Mouse (Mus musculus): ENCODE measurements around the gene 4930470P17Rik.
"Not testable (repeated sequence)": the region's sequence is repeated elsewhere in the genome, so short reads cannot be mapped to it uniquely, and the experiment has no call there.

Gene 4930470P17Rik

DNA sequence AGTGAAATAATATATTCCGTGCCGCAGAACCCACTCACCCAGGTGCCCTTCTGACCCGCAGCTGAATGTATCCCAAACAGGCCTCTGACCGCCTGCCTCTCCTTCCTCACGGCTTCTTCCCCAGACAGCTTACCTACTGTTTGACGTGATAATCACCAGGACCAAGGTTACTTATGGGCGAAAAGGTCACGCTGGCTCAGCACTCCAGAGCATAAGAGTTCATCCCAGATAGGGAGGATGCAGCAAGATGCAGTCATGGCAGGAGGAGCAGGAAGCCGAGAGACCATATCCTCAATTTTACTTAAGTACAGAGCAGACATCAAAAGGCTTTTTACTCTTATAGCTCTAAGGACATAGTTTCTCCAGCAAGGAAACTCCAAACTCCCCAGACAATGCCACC, at the start of gene 4930470P17Rik:
4930470P17Rik (minus strand) TSS at position 101 of the 400 bp plus-strand sequence.
- DNase-seq (ENCODE audit: low spot score in 2 of 2), result no peak

DNA sequence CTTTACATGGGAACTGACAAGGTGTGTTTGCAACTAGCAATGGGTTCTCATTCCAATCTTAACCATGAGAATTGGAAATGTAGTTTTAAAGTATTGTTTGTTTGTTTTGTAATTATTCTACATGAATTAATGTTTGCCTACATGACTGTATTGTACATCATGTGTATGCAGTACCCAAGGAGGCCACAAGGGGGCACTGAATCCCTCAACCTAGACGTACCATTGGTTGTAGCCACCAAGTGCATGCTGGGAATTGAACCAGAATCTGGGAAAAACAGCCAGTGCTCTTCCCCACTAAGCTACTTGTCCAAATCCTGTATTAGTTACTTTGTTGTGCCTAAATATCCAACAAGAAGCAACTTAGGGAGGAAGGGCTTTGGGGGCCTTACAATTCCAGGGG, 49.7 kb upstream of the 4930470P17Rik start:
- DNase-seq (ENCODE audit: low spot score in 2 of 2), result no peak

DNA sequence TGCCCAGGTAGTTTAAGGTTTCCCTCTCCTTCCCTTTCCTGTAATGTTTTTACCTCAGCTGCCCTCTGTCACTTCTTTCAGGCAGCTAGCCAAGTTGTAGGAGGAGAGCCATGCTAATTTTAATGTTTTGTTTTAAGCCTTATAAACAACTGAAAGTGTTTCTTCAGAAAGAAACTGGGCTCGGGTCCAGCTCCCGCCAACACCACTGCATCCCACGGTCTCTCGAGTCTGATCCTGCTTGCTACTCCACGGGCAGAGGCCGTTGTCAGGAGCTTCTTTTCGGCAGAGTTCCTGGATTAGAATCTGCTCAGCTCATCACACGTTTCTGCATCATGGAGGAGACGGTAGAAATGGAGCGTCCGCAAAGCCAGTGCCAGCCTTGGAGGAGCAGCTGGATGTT, 46.7 kb upstream of the 4930470P17Rik start:
- DNase-seq (ENCODE audit: low spot score in 2 of 2), result no peak

DNA sequence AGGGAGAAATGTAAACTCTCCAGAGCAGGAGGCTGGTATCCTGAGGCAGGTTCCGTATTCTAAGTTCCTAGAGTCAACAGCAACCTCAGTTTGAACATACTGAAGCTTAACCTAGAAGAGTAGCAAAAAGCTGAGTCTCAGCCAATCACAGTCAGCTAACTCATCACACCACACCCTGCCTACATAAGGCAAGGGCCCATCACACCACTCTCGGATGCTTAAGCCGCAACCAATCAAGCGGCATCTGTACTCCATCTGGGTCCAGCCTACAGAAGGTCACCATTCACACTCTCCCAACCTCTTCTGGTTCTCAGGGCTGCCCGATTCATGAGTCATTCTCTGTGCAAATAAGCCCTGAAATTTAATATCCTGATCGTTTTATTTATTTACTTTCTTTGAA, 44.4 kb upstream of the 4930470P17Rik start:
- no peak for DNase-seq (ENCODE audit: low spot score in 2 of 2)

- DNase-seq (ENCODE audit: low spot score in 2 of 2), result no peak
Observed at GRCm38 (mm10) chr2:170642338-170642806, 40.6 kb upstream of the 4930470P17Rik start.

GRCm38 (mm10) chr2:170640281-170640680, 38.5 kb upstream of the 4930470P17Rik start:
- DNase-seq (ENCODE audit: low spot score in 2 of 2), result no peak

DNA sequence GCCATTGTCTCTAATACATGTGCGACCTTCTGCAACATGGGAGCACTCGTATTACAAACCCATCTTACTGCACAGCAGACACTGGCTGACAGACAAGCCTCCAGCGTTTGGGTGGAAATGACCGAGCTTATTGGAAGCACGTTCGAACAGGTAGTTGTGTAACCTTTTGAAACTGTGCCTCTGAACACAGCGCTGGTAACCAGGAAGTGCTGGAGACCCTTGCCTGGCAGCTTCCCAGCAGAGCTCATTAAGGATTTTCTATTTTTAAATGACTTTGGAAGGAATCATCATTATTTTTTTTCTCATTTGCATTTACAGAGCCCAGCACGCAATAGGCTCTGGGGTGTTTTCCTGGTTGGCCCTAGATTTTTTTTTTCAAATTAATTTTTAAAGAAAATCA, 36.9 kb upstream of the 4930470P17Rik start:
- no peak for DNase-seq (ENCODE audit: low spot score in 2 of 2)

DNA sequence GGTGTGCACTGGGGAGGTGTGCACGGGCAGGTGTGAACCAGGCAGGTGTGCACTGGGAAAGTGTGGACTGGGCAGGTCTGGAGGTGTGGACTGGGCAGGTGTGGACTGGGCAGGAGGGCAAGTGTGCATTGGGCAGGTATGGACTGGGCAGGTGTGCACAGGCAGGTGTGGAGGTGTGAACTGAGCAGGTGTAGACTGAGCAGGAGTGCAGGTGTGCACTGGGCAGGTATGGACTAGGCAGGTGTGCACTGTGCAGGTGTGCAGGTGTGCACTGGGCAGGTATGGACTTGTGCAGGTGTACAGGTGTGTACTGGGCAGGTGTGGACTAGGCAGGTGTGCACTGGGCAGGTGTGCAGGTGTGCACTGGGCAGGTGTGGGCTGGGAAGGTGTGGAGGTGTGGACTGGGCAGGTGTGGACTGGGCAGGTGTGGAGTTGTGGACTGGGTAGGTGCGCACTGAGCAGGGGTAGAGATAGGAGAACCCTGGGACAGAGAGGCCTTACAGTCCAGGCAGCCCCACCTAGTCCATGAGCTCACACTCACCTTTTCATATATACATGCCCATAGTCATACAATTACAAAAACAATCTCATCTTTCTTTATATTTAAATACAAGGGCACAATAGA, 31.3 kb upstream of the 4930470P17Rik start:
- DNase-seq (ENCODE audit: low spot score in 2 of 2), result no peak

DNA sequence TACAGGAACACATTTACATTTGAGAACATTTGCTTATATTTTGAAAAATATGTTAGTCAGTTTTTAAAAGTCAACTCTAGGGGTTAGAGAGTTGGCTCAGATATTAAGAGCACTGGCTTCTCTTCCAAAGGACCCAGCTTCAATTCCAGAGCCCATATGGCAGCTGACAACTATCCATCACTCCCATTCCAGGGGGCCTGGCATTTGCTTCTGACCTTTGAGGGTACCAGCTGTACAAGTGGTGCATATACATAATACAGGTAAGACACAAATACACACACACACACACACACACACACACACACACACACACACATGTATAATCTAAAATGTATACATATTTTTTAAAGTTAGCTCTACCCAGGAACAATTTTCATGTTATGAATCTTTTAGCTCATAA, 30.6 kb upstream of the 4930470P17Rik start:
- DNase-seq (ENCODE audit: low spot score in 2 of 2), result no peak

DNA sequence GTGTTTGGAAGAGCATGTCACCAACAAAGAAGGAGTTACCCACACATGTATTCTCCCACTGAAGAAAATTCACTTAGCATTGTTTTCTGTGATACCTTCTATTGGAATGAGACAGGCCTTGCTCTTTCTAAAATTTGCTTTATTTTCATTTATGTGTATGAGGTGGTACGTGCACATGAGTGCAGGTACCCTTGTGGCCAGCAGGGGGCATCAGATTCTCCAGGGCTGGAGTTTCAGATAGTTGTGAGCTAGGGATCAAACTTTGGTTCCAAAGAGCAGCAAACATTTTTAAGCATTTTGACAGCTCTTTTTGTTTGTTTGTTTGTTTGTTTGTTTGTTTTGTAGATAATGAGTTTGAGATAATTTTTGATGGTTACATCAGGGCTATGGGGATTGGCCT, 29.6 kb upstream of the 4930470P17Rik start:
- DNase-seq (ENCODE audit: low spot score in 2 of 2), result no peak

DNA sequence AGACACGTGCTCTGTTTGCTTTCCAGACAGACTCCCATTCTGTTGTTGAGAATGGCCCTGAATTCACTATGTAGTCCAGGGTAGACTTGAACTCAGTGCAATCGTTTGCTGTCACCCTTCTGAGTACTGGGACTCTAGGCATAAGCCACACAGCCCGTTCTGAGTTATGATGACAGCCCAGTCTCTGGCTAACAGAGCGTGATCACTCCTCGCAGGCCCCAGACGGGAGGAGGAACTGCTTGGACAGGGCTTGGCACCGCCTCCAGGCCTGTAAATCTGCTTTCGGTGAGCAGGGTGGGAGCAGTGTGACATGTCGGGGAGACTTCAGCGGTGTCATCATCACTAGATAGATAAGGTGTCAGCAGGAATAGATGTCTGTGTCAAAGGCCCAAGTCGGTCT, 28.7 kb upstream of the 4930470P17Rik start:
- no peak for DNase-seq (ENCODE audit: low spot score in 2 of 2)

DNA sequence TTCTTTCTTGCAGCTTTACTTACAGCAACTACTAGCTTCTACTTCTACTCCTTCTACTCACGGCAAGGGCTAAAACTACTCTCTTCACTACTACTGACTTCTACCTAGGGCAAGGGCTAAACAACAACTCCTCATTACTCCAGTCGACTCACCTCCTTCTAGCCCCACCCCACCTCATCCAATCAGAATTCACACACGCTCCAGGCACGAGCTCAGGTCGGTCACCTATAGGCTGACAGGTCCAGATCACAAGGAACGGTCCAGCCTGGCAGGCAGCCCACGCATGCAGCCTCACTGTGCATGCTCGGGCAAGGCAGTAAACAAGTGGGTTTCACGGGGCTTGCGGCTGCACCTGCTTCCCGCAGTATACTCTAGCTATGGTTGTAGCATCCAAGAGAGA, 26.2 kb upstream of the 4930470P17Rik start:
- DNase-seq (ENCODE audit: low spot score in 2 of 2), result not testable (repeated sequence)

DNA sequence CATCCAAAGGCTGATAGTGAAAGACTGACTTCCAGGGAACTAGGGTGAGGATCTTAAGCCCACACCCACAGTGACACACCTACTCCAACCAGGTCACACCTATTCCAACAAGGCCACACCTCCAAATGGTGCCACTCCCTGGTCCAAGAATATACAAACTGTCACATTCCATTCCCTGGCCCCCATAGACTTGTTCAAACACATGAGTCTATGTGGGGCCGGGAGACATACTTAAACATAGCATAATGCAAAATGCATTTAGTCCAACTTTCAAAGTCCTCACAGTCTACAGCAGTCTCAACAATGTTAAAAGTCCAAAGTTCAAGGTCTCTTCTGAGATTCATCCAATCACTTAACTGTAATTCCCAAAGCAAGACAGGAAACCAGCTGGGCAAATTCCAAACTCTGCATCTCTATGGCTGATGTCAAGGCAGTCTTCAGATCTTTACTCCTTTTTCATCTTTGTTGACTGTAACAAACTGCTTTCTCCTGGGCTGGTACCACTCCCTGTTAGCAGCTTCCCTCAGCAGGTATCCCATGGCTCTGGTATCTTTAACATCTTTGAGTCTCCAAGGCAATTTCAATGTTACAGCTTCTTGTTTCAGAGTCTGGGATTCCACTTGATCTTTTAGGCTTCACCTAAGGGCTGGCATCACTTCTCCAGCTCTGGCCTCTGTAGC, 22.5 kb upstream of the 4930470P17Rik start:
- DNase-seq (ENCODE audit: low spot score in 2 of 2), result not testable (repeated sequence)

- DNase-seq (ENCODE audit: low spot score in 2 of 2), result no peak
Observed at GRCm38 (mm10) chr2:170622985-170623384, 21.2 kb upstream of the 4930470P17Rik start.

DNA sequence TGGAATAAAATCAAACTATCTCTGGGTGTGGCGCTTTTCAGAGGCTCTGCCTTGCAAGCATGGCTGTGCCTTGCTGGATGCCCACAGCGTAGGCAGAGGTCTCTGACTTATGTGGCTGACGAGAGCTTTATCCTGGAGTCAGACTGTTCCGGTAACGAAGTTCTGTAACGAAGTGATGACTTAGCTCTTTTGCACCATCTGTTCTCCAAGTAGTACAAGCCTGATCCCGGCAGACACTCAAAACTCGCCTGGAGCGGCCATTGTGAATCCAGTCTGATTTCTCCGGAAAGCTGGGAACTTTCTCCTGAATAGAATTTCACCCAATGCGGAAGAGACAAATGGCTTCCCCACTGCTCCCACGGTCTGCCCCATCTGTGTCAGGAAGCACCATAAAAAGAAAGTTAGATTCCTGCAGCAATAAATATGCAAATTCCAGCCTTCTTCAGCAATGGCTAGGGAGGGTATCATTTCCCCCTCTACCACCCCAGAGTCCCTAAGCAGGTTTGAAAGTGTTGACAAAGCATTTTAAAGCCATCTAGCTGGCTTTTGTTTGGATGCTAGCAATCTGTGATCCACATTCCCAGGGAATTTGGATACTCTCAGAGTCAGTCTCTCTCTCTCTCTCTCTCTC, 17.2 kb upstream of the 4930470P17Rik start:
- no peak for DNase-seq (ENCODE audit: low spot score in 2 of 2)

DNA sequence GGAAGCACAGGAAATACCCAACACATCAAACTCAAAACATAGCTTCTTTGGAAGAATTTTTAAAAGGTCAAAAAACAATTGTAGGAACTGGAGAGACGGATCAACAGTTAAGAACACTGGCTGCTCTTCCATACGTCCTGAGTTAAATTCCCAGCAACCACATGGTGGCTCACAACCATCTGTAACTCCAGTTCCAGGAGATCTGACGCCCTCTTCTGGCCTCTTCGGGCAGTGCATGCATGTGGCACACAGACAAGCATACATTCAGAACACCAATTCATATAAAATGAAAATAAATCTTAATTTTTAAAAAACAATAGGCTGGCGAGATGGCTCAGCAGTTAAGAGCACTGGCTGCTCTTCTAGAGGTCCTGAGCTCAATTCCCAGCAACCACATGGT, 10.0 kb upstream of the 4930470P17Rik start:
- not testable (repeated sequence) for DNase-seq (ENCODE audit: low spot score in 2 of 2)

DNA sequence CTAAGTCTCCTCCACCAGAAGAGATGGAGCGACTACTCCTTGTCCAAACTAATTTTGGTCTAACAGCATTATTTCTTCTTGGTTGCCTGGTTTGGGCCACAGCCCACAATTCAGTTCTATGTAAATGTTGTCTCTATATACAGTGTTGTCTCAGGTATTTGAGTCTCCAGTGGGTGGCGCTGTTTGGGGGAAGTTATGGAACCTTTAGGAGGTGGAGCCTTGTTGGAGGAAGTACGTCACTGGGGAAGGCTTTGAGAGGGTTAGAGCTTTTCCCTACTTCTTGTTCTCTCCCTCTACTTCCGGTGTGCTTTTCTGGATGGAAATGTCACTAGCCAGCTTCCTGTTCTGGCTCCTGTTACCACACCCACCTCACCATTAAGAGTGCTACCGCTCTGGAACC, 646 bp downstream of the 4930470P17Rik start:
- no peak for DNase-seq (ENCODE audit: low spot score in 2 of 2)

DNA sequence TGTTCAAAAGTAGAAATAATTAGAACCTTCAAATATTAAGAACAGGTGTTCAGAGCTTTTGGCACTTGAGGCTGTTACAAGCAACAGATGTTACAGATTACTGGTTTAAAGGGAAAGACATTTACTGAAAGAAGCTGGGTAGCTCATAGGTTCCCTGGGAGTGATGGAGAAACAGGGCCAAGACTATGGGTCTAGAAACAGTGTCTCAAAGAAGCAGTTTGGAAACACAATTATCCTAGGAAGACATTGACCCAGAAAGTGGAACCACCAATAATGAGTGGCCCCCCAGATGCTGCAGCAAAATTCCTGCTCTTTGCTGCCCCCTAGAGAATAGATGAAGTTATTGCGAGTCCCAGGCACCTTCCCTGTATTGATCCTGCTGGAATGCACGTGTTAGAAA, 4.2 kb downstream of the 4930470P17Rik start:
- DNase-seq (ENCODE audit: low spot score in 2 of 2), result no peak

DNA sequence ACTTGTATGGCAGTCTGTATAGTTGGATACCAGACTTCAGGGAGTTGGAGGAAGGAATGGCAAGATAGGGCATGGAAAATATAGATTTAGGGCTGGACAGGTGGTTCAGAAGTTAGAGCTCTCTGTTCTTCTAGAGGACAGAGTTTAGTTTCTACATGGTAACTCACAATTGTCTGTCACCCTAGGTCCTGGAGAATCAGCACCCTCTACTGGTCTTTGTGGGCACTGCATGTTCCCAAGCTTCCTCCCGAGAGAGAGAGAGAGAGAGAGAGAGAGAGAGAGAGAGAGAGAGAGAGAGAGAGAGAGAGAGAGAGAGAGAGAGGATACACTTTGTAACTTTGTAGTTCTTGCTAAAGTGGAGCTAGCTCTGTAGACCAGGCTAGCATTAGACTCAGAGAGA, 5.1 kb downstream of the 4930470P17Rik start:
- DNase-seq (ENCODE audit: low spot score in 2 of 2), result peak; percentile 58 to 74

DNA sequence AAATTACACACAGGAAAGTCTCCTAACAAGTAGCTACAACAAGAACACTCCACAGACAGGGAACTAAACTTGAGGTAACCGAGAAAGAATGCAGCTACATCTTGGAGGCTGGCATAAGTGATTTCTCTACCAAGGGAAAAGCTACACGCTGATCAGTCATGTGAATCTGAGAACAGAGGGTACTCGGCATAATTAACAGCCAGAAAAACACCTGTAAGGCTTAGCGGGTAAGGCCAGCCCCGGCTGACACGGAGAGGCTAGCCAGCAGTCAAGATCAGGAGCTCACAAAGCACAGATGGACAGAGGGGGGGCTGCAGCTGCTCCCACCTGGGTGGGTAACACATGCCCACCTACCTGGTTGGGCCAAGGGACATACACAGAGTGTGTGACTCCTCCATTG, 9.7 kb downstream of the 4930470P17Rik start:
- DNase-seq (ENCODE audit: low spot score in 2 of 2), result no peak

DNA sequence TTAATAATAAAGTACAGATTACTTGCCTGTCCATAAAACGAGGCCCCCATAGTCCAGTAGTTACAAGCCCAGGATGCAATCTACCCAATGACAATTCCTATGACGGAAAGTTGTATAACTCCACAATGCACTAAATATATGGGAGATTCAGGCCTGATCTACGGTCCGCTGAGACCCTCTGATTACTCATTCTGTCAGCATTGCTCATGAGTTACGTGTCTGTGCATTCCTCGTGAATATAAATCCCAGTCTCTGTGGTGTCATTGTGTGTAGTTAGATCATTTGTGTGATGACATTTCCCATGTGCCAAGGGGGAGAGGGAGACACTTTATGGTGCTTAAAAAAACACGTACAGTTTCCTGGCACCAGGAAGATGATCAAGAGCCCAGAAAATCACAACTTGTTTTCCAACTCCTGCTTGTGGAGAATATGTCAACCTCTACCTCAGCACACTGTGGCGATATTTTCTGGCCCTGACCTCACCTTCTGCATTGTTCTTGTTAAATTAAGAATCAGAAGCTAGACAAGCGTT, 13.4 kb downstream of the 4930470P17Rik start:
- no peak for DNase-seq (ENCODE audit: low spot score in 2 of 2)

DNA sequence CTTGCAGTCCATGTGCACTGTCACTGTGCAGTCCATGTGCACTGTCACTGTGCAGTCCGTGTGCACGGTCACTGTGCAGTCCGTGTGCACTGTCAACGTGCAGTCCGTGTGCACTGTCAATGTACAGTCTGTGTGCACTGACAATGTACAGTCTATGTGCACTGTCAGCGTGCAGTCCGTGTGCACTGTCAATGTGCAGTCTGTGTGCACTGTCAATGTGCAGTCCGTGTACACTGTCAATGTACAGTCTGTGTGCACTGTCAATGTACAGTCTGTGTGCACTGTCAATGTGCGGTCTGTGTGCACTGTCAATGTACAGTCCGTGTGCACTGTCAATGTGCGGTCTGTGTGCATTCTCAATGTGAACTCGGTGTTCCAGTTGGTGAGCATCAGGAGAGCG, 17.1 kb downstream of the 4930470P17Rik start:
- no peak for DNase-seq (ENCODE audit: low spot score in 2 of 2)

DNA sequence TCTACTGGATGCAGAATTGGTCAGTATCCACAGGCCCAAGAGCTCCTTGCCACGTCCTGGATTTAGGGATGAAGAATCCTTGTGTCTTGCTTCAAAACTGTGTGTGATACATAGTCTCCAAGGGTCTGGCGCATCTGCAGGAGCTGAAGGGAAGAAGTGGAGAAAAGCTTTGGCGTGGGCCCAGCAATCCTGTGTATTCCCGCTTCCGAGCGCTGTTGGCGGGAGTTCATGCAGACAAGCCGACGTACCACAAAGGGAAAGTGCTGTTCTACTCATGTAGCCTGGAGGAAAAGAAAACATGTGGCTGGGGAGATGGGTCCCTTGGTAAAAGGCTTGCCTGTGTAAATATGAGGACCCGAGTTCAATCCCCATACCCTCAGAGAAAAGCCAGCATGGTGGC, 22.3 kb downstream of the 4930470P17Rik start:
- DNase-seq (ENCODE audit: low spot score in 2 of 2), result no peak

Data from cerebellum, postnatal 4 days (tissue).